Mouse (Mus musculus): ENCODE measurements around the gene Lgalsl.

DNA sequence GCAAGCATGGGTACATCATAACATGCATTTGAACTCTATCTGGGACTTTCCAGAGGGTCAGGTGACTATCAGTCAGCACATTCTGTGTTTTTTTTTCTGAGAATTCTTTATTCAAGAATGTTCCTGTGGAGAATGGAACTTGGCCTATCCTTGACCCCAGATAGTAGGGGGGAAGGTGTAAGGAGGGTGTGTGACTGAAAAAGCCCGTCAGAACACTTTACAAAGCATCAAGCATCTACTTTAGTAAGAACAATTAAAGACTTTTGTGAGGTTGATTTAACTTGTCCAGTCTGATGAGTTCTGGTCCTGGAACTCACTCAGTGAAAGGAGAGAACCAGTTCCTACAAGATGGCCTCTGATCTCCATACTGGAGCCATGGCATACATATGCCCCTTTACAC lies 45.7 kb downstream of the Lgalsl start:
- TF ChIP-seq GATA1 (IDR thresholded peaks at IDR 0.05; ENCODE audit: borderline replicate concordance, low read length) (no peak), FLI1 (IDR thresholded peaks at IDR 0.05; ENCODE audit: low read length) (no peak)
